Mouse (Mus musculus): Measurements from ENCODE around the gene Atp6v0c. TPM values are rescaled to one million over a fixed set of nuclear protein-coding genes. Genes with fewer than 3 reads are reported as not detected.

Gene Atp6v0c
- polyA plus RNA-seq, 1 experiment = 65.8 TPM

GRCm38 (mm10) chr17:24208641-24209042 is 39.1 kb upstream of the Atp6v0c start:
- Histone ChIP-seq H3K27me3 (ENCODE audit: control insufficient read depth) (peaks cover 13% of the 10 kb centered on the region), H3K4me3 (replicated peaks) (peak overlapping the region; percentile 78), H3K36me3 (ENCODE audit: control insufficient read depth) (peaks cover 31% of the 10 kb centered on the region), H3K4me1 (ENCODE audit: control insufficient read depth) (peaks cover 98% of the 10 kb centered on the region), H3K9me3 (ENCODE audit: control insufficient read depth, low read length) (no peaks in the 10 kb centered on the region)
- TF ChIP-seq GATA1 (IDR thresholded peaks at IDR 0.05; ENCODE audit: low read length) (no peak), TAL1 (IDR thresholded peaks at IDR 0.05; ENCODE audit: low read length) (no peak)

GRCm38 (mm10) chr17:24207768-24208640 is 38.5 kb upstream of the Atp6v0c start:
- Histone ChIP-seq H3K9me3 (ENCODE audit: control insufficient read depth, low read length) (no peaks in the 10 kb centered on the region), H3K4me1 (ENCODE audit: control insufficient read depth) (peaks cover 100% of the 10 kb centered on the region), H3K36me3 (ENCODE audit: control insufficient read depth) (peaks cover 31% of the 10 kb centered on the region), H3K27me3 (ENCODE audit: control insufficient read depth) (peaks cover 13% of the 10 kb centered on the region), H3K4me3 (replicated peaks) (peak overlapping the region; percentile 78)
- TF ChIP-seq GATA1 (IDR thresholded peaks at IDR 0.05; ENCODE audit: low read length) (no peak), TAL1 (IDR thresholded peaks at IDR 0.05; ENCODE audit: low read length) (no peak)

GRCm38 (mm10) chr17:24206451-24207351 is 37.2 kb upstream of the Atp6v0c start:
- TF ChIP-seq GATA1 (IDR thresholded peaks at IDR 0.05; ENCODE audit: low read length) = peak; percentile 78
- no peak for TF ChIP-seq TAL1 (IDR thresholded peaks at IDR 0.05; ENCODE audit: low read length)
- Histone ChIP-seq H3K4me3 (replicated peaks) (peak overlapping the region; percentile 78), H3K4me1 (ENCODE audit: control insufficient read depth) (peaks cover 100% of the 10 kb centered on the region)

GRCm38 (mm10) chr17:24205908-24206361 is 36.4 kb upstream of the Atp6v0c start:
- Histone ChIP-seq H3K36me3 (ENCODE audit: control insufficient read depth) (peaks cover 51% of the 10 kb centered on the region), H3K4me3 (replicated peaks) (peak overlapping the region; percentile 78), H3K9me3 (ENCODE audit: control insufficient read depth, low read length) (no peaks in the 10 kb centered on the region), H3K4me1 (ENCODE audit: control insufficient read depth) (peaks cover 100% of the 10 kb centered on the region), H3K27me3 (ENCODE audit: control insufficient read depth) (no peaks in the 10 kb centered on the region)
- TF ChIP-seq GATA1 (IDR thresholded peaks at IDR 0.05; ENCODE audit: low read length) = no peak
- TF ChIP-seq TAL1 (IDR thresholded peaks at IDR 0.05; ENCODE audit: low read length) = no peak

More at GRCm38 (mm10) chr17:24206451-24207351, 37.2 kb upstream of the Atp6v0c start:
- H3K27me3 ChIP-seq (ENCODE audit: control insufficient read depth) = peaks cover 4% of the 10 kb centered on the region
- no peaks in the 10 kb centered on the region for H3K9me3 ChIP-seq (ENCODE audit: control insufficient read depth, low read length)
- peaks cover 43% of the 10 kb centered on the region for H3K36me3 ChIP-seq (ENCODE audit: control insufficient read depth)

GRCm38 (mm10) chr17:24205284-24205888 is 35.9 kb upstream of the Atp6v0c start, which contains the start of gene Tbc1d24:
TSS of gene Tbc1d24 (minus strand) at chr17:24205562.
- TF ChIP-seq TAL1 (IDR thresholded peaks at IDR 0.05; ENCODE audit: low read length) (no peak), GATA1 (IDR thresholded peaks at IDR 0.05; ENCODE audit: low read length) (no peak)
- peaks cover 54% of the 10 kb centered on the region for H3K36me3 ChIP-seq (ENCODE audit: control insufficient read depth)
- H3K4me3 ChIP-seq (replicated peaks) = peak within 1 kb of the TSS; percentile 78
- no peaks in the 10 kb centered on the region for H3K27me3 ChIP-seq (ENCODE audit: control insufficient read depth)
- H3K9me3 ChIP-seq (ENCODE audit: control insufficient read depth, low read length) = no peaks in the 10 kb centered on the region
- H3K4me1 ChIP-seq (ENCODE audit: control insufficient read depth) = peaks cover 100% of the 10 kb centered on the region

GRCm38 (mm10) chr17:24204846-24205245 is 35.3 kb upstream of the Atp6v0c start:
- TF ChIP-seq TAL1 (IDR thresholded peaks at IDR 0.05; ENCODE audit: low read length) (no peak), GATA1 (IDR thresholded peaks at IDR 0.05; ENCODE audit: low read length) (no peak)
- Histone ChIP-seq H3K4me1 (ENCODE audit: control insufficient read depth) (peaks cover 100% of the 10 kb centered on the region), H3K9me3 (ENCODE audit: control insufficient read depth, low read length) (no peaks in the 10 kb centered on the region), H3K4me3 (replicated peaks) (peak overlapping the region; percentile 78), H3K36me3 (ENCODE audit: control insufficient read depth) (peaks cover 57% of the 10 kb centered on the region), H3K27me3 (ENCODE audit: control insufficient read depth) (no peaks in the 10 kb centered on the region)

GRCm38 (mm10) chr17:24203611-24204534 is 34.4 kb upstream of the Atp6v0c start:
- H3K36me3 ChIP-seq (ENCODE audit: control insufficient read depth) = peaks cover 66% of the 10 kb centered on the region
- H3K4me1 ChIP-seq (ENCODE audit: control insufficient read depth) = peaks cover 100% of the 10 kb centered on the region
- no peaks in the 10 kb centered on the region for H3K9me3 ChIP-seq (ENCODE audit: control insufficient read depth, low read length)
- TF ChIP-seq GATA1 (IDR thresholded peaks at IDR 0.05; ENCODE audit: low read length) = peak; percentile 47; the same call in 1 of the 2 replicates
- TF ChIP-seq TAL1 (IDR thresholded peaks at IDR 0.05; ENCODE audit: low read length) = no peak
- H3K4me3 ChIP-seq (replicated peaks) = peak overlapping the region; percentile 78
- no peaks in the 10 kb centered on the region for H3K27me3 ChIP-seq (ENCODE audit: control insufficient read depth)

- Histone ChIP-seq H3K4me1 (ENCODE audit: control insufficient read depth) (peaks cover 100% of the 10 kb centered on the region), H3K36me3 (ENCODE audit: control insufficient read depth) (peaks cover 70% of the 10 kb centered on the region)
Observed at GRCm38 (mm10) chr17:24203068-24203467, 33.6 kb upstream of the Atp6v0c start.

More at GRCm38 (mm10) chr17:24203068-24203467, 33.6 kb upstream of the Atp6v0c start:
- no peaks in the 10 kb centered on the region for H3K27me3 ChIP-seq (ENCODE audit: control insufficient read depth)
- no peaks in the 10 kb centered on the region for H3K9me3 ChIP-seq (ENCODE audit: control insufficient read depth, low read length)
- H3K4me3 ChIP-seq (replicated peaks) = peak overlapping the region; percentile 78
- TF ChIP-seq GATA1 (IDR thresholded peaks at IDR 0.05; ENCODE audit: low read length) (peak; percentile 72), TAL1 (IDR thresholded peaks at IDR 0.05; ENCODE audit: low read length) (peak; percentile 64; the same call in 2 of the 3 replicates)

Data from erythroblast, embryonic 14.5 days (primary cell).